Mouse (Mus musculus): Measurements from ENCODE around the gene Ccser1.
"Not testable (repeated sequence)": the region's sequence is repeated elsewhere in the genome, so short reads cannot be mapped to it uniquely, and the experiment has no call there.

Gene Ccser1

GRCm38 (mm10) chr6:61225302-61225701, 45.2 kb downstream of the Ccser1 start:
- DNase-seq, result no peak

GRCm38 (mm10) chr6:61230058-61230718, 50.1 kb downstream of the Ccser1 start:
- DNase-seq, result no peak

GRCm38 (mm10) chr6:61233060-61233459, 52.9 kb downstream of the Ccser1 start:
- DNase-seq, result no peak

- no peak for DNase-seq
Measured at GRCm38 (mm10) chr6:61233548-61234187, 53.5 kb downstream of the Ccser1 start.

- no peak for DNase-seq
Measured at GRCm38 (mm10) chr6:61240618-61241017, 60.5 kb downstream of the Ccser1 start.

GRCm38 (mm10) chr6:61242556-61242955, 62.4 kb downstream of the Ccser1 start:
- no peak for DNase-seq

GRCm38 (mm10) chr6:61246523-61246922, 66.4 kb downstream of the Ccser1 start:
- no peak for DNase-seq

GRCm38 (mm10) chr6:61247842-61248472, 67.8 kb downstream of the Ccser1 start:
- no peak for DNase-seq

GRCm38 (mm10) chr6:61248700-61249099, 68.6 kb downstream of the Ccser1 start:
- DNase-seq, result no peak

- DNase-seq, result no peak
Measured at GRCm38 (mm10) chr6:61251232-61251631, 71.1 kb downstream of the Ccser1 start.

- DNase-seq, result no peak
Measured at GRCm38 (mm10) chr6:61252912-61253311, 72.8 kb downstream of the Ccser1 start.

GRCm38 (mm10) chr6:61255874-61256273, 75.8 kb downstream of the Ccser1 start:
- DNase-seq, result not testable (repeated sequence)

GRCm38 (mm10) chr6:61258847-61259634, 78.9 kb downstream of the Ccser1 start:
- DNase-seq, result no peak

- DNase-seq, result no peak
Measured at GRCm38 (mm10) chr6:61261381-61261780, 81.3 kb downstream of the Ccser1 start.

GRCm38 (mm10) chr6:61262448-61262847, 82.3 kb downstream of the Ccser1 start:
- DNase-seq, result no peak

- DNase-seq, result no peak
Measured at GRCm38 (mm10) chr6:61263291-61263690, 83.2 kb downstream of the Ccser1 start.

- no peak for DNase-seq
Measured at GRCm38 (mm10) chr6:61271033-61271432, 90.9 kb downstream of the Ccser1 start.

- DNase-seq, result no peak
Measured at GRCm38 (mm10) chr6:61273430-61273829, 93.3 kb downstream of the Ccser1 start.

GRCm38 (mm10) chr6:61279506-61279905, 99.4 kb downstream of the Ccser1 start:
- no peak for DNase-seq

- no peak for DNase-seq
Measured at GRCm38 (mm10) chr6:61292927-61293326, 112.8 kb downstream of the Ccser1 start.

- DNase-seq, result no peak
Measured at GRCm38 (mm10) chr6:61295535-61295934, 115.4 kb downstream of the Ccser1 start.

GRCm38 (mm10) chr6:61296188-61297037, 116.3 kb downstream of the Ccser1 start:
- no peak for DNase-seq

Data from cerebellum, adult 9-11 months (tissue).